Mouse (Mus musculus) retina, adult 2 months (tissue): ENCODE measurements at regions not wholly inside any gene's neighbourhood (a gene's known extent, or its start where the extent isn't known, plus 50 kb on each side); places are given as distances from the start of the nearest gene placed in this dataset.

Experiments used
- DNase-seq: peaks from one replicate; pipeline ENCODE4 v3.0.0-alpha.2; 2012; ENCODE audit warnings: low read depth, low spot score

DNA sequence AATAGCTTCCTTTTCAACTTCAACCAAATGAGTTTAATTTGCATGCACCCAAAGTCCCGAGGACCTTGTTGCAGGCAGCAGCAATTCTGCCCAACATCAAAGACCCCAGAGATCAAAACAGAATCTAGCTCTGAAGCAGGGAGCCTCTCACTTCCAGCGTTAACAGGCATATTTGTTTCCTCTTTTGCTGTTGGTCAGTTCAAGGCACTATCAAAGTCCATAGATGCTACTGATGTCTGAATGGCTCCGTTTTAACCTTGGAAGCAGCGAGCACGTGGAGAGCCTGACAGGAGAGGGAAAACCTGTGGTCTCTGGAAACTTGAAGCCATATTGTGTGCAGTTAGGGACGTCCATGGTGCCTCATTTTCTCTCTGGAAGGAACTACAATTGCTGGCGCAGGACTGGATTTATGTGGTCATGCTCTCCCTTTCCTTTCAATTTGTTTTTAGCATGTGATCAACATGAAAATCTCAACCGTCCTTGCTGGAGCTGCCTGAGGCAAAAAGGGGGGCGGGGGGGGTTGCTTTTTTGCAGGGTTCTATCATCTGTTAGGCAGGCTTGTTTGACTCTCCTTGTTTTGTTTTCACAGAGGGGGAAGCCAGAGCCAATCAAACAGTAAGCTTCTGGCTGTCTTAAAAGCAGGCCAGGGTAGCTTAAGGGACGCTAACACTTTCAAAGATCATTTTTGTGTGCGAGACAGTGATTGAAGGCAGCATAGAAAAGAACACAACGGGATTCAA lies 338.4 kb downstream of the Btg1 start:
- no peak for DNase-seq

DNA sequence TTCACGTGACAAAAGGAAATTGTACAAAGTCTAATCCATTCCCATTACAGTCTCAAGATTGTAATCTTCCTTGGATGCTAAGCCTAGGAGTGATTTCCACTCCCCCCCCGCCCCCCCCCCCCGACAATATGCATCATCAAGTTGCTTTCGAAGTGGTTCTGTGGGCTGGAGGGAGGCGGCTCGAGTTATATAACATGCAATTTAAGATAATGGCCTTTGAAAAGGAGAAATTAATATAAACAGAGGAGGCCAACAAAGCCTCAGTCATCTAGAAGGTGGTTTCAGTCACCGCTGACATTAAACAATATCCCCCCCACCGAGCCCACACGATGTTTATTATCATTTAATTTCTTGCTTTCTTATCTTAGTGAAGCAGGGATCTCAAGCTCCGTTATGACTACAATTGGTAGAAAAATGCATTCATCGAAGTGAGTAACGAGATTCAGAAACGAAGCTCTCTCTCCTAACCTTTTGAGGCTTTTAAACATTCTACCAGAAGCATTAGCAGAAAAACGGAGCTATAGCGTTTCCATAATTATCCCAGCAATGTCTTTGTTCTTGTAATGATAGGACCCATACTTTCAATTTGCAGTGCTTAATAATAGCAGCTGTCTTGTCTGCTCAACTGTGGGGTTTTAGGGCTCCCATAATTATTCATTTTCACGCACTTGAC lies 339.1 kb downstream of the Btg1 start:
- no peak for DNase-seq

DNA sequence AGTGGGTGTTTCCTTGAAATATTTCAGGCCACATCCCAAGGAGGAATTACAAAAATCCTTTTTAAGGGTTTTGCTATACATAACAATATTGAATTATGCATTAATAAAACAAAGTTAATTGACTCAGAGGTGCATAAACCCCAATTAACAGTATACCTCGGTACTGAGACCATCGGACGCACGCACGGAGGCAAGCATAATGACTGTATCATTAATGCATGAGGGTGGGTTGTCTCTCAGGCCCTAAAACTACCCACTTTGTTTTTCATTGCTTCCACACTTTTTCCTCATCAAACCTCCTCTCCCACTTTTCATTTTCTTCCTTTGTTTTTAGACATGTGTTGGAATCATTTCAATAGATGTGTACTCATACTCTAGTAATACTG lies 339.6 kb downstream of the Btg1 start:
- DNase-seq = no peak

- no peak for DNase-seq
Measured at GRCm38 (mm10) chr10:96957019-96957418, 340.2 kb downstream of the Btg1 start.

DNA sequence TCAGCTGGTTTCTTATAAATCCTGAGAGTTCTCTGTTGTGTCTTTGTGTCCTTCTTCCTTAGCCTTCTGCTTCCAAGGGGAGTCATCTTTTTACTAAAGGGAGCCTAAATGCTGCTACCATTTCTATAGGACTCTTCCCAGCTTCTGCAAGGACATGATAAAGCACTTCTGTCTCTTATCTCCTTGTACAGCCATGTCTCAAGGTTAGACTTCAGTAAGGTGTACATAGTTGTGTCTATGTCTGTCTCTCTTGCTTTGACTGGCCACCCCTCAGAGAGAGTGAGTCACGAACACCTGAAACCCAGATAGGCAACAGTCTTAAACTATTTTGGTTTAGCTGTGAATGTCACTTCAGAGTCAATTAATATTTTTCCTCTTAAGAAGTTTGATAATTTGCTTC lies 353.0 kb downstream of the Btg1 start:
- DNase-seq = no peak

- DNase-seq = no peak
Measured at GRCm38 (mm10) chr10:96970737-96971136, 353.9 kb downstream of the Btg1 start.

- DNase-seq = no peak
Measured at GRCm38 (mm10) chr10:96971810-96972209, 355.0 kb downstream of the Btg1 start.

GRCm38 (mm10) chr10:96974326-96974977 lies 357.6 kb downstream of the Btg1 start:
- no peak for DNase-seq

DNA sequence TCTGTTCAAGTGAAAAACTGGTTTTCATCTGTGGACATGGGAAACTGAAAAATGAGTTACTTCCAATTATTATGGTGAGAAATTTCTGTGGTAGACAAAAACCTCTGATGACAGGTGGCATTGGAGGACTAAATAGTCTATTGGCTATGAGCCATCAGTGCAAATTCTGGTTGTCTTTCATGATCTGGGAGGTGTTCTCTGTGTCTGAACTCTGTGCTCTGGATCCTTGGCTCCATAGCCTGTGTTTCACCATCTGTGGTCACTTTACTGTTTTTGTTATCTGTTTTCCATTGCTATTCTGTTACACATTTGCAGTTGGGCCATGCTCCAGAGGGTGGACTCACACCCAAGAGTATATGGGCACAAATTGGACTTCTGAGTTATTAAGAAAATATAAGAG lies 359.9 kb downstream of the Btg1 start:
- no peak for DNase-seq

DNA sequence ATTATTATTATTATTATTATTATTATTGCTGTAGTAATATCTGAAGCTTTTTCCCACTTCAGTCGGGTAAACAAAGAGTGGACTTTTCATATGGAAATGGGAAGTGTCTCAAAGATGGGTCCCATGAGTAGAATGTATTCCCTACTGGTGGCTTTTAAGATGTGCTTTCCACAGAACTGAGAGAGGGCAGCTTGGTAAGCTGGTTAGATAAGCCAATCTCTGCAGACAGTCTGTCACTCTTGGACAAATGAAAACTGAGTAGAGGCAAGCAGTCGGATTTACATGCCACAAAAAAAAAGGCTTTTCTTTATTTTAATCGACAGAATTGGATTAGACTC lies 363.7 kb downstream of the Btg1 start:
- DNase-seq = no peak

GRCm38 (mm10) chr10:96980832-96981515 lies 364.2 kb downstream of the Btg1 start:
- DNase-seq = no peak

DNA sequence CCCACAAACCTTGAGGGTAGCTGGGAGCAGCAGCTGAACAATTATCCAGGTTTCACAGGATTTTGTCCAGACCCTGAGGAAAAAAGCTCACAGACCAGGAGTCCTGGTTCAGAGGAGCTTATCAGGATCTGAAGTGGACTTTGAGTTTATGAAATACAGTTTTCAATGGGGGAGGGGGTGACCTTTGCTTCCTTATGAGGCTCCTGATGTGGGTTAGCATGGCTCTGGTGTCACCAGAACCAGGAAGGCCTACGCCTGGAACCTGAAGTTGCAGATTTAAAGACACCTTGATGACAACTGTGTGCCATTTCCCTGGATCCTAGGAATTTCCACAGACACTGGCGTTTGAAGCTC lies 364.7 kb downstream of the Btg1 start:
- DNase-seq = no peak

DNA sequence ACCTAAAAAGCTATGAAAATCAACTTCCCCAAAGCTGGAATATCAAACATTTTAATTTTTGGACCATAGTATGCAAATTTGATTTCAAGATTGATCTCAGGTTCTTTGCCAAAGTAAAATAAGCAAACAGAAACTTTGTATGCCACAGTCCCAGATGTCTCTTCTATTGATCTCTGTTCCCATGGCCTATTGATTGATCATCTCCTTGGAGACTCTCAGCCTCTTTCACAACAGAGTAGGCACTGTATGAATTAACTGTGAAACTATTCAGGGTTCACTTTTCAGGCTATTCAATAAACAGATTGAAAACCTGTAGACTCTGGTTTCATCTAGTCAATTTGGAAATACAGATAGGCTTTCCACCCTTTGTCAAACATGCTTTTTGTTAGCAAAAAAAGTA lies 384.1 kb downstream of the Btg1 start:
- no peak for DNase-seq

GRCm38 (mm10) chr10:97008873-97009272 lies 392.1 kb downstream of the Btg1 start:
- DNase-seq = no peak

GRCm38 (mm10) chr10:97009859-97010258 lies 393.1 kb downstream of the Btg1 start:
- DNase-seq = no peak

- DNase-seq = no peak
Measured at GRCm38 (mm10) chr10:97018641-97019040, 401.8 kb downstream of the Btg1 start.

DNA sequence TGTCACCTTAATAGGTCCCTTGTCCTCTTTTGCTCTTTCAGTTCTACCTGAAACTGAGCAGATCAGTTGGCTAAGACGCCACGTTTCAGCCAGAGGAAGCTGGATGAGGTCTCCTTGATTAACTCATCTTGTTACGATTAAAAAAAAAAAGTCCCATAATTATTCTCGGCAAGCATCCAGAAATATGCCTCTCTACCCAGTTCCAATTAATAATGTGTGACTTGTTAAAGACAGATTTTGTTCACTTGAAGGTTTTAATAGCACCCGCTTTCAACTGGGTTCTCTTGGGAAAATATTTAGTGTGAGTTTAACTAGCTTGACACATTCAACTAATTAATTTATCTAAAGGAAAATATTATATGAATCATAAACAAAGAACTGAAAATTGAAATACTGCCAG lies 412.0 kb downstream of the Btg1 start:
- no peak for DNase-seq

GRCm38 (mm10) chr10:97030996-97031395 lies 414.2 kb downstream of the Btg1 start:
- DNase-seq = no peak

- no peak for DNase-seq
Measured at GRCm38 (mm10) chr10:97035371-97035786, 418.6 kb downstream of the Btg1 start.

- DNase-seq = no peak
Measured at GRCm38 (mm10) chr10:97038025-97038424, 421.2 kb downstream of the Btg1 start.

DNA sequence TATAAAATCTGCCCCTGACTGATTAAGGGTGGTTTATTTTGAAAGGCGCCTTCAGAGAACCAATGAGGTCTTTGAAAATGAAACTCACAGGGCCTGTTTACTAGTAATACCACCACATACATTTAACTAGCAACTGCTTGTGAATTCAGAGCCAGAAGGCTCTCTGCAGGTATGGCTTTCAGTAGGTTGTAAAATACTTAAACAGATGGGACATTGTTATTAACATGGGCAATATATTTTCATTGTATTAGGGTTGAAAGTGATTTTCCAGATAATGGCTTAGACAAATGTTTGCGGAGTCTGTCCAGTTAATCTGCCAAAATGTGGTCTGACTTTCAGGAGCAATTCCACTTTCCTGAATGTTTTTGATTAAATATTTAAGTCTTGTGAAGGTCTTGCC lies 430.8 kb downstream of the Btg1 start:
- no peak for DNase-seq

DNA sequence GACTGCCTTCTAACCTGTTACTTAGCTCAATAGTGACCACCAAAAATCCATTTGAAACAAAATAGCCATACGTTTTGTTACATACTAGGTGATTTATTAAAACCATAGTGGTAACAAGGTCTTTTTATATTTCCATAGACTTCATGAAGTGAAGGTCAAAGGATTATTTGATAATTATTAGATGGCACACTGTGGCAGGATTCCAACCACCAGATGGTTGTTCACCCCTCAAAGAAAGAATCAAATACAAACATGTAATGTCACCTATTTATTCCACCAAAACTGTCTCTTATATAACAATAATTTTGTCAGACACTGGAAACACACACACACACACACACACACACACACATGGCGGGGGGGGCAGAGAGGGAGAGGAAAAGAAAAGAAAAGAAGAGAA lies 431.2 kb downstream of the Btg1 start:
- DNase-seq = no peak

- DNase-seq = no peak
Measured at GRCm38 (mm10) chr10:97054472-97054871, 424.9 kb upstream of the Dcn start.
